Mouse (Mus musculus) monocyte, adult 5-6 weeks (primary cell): ENCODE measurements around the gene Rab10. TPM values are rescaled to one million over a fixed set of nuclear protein-coding genes. Genes with fewer than 3 reads are reported as not detected.

ENCODE experiments used
- ATAC-seq: fragments of 153-309, 156-312 bp; replicated peaks from 2 replicates; pipeline ENCODE4 v1.8.0; 2017; ENCODE audit warnings: mild to moderate bottlenecking; ENCODE audit not compliant: low TSS enrichment, insufficient number of reproducible peaks, severe bottlenecking, poor library complexity, low FRiP score
- total RNA-seq: library from RNA; stranded (forward); fragments of 200-1000, 200-491, 200-594 nt; gene quantifications from 3 replicates; pipeline ENCODE4 v1.2.3, GENCODE M21; 2017

The Rab10 gene
- total RNA-seq, 1 experiment from 2014 or later, result 146 TPM

DNA sequence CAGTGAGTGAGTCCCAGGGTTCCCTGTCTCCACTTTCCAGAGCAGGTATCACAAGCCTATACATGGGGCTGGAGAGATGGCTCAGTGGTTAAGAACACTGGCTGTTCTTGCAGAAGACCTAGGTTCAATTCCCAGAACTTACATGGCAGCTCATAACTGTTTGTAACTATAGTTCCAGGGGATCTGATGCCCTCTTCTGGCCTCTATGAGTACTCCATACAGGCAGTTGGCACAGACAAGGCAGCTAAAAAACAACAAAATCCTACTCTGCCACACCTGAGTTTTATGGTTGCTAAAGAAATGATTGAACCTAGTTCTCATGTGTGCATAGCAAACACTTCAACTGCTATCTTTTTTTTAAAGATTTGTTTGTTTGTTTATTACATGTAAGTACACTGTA is 56.2 kb downstream of the Rab10 start:
- no peak for ATAC-seq

DNA sequence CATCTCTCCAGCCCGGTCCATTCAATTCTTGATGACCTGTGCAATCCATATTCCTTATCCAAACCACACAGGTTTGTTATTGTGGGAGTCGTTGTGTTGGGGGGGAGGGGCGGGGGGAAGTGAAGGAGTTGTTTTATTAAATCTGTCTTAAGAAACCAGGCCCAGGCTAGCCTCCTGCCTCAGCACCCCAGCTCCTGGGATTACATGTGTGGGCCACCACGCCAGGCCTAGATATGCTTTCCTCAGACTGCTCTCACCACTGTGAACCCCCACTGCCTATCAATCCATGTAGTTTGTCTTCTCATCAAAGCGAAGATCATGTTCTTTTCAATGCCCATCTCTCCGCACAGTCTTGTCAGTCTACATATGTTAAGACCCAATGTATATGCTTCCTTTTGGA is 63.7 kb downstream of the Rab10 start:
- ATAC-seq, result no peak

DNA sequence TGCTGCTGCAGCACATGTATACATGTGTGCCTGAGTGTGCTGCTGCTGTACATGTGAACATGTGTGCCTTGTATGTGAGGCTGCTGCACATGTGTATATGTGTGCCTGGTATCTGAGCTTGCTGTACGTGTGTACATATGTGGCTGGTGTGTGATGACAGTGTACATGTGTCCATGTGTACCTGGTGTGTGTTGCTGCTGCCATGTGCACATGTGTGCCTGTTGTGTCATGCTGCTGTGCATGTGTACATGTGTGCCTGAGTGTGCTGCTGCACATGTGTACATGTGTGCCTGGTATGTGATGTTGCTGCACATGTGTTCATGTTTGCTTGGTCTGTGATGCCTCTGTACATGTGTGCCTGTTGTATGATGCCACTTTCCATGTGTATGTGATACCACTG is 70.2 kb downstream of the Rab10 start:
- ATAC-seq, result no peak

DNA sequence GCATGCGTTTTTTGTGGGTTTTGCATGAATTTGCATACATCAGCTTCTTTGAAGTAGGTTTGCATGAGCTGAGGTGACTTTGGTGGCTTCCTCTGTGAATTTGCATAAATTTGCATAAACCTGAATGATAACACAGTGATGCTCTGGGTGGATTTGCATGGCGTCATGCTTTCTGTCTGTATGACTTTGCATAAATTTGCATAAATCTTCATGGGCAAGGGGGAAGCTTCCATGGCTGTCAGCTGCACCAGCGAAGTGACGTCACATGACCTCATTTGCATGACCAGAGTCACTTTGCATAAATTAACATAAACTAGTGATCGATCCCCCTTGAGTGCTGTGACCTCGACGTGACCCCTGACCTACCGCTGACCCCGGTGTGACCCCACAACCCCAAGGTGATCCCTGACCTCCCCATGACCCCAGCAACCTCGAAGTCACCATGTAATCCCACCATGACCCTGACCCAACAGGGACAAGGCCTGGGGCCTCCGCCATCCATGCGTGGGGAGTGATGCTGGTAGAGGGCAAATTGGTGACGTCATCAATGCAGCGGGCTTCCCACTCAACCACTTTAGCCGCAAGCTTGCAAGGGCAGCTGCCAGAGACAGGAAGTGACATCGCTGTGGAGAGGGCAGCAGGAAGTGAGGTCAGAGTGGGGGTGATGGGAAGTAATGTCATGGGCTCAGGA is 71.3 kb downstream of the Rab10 start:
- no peak for ATAC-seq

DNA sequence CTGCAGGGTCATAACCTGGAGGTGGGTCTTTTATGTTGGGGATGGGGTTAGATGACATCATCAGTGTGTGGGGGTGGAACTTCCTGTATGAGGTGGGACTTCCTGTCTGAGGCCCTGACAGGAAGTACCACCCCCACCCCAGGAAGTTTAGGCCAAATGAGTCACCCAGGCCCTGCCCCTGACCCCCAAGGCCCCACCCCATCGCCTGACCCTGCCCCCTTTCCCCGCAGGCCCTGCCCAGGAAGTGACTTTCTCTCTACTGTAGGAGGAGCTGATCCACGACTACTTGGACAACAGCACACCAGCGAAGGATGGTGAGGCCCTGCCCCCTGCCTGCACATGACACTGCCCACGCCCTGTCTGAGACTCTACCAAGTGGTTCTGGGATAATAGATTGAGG is 72.0 kb downstream of the Rab10 start:
- no peak for ATAC-seq

DNA sequence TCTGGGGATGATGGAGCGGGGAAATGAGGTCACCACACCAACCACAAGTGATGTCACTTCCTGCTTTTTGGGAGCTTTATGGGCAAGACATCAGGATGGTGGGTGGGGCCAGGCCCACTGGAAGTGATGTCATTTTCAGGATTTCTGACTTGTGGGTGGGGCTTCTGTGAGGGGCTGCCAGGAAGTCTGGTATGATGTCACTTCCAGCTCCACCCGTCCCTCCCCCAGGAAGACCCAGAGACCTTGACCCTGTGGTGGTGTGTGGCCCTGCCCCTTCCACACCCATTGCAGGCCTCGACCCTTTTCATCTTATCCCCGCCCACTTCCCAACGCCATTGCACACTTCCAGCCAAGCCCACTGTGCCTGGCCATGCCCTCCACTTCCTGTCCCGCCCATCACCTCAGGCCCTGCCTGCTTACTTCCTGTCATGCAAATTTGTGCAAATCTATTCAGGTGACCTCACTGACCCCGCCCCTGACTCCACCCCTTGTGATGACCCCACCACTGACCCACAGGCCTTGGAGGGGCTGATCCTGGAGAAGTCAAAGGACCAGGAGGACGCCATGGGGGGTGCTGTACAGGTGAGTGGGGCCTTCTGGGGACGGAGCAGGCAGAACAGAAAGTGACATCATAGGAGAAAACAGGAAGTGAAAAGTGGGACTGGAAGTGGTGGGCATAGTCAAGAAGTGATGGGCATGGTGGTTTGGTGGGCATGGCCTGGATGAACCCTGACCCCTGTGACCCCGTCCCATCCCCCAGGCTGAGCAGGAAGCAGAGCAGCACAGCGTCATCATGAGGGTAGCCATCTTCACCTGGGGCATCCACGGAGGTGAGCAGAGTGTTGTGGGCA is 72.7 kb downstream of the Rab10 start:
- peak; percentile 3; the same call in 1 of the 2 replicates for ATAC-seq

DNA sequence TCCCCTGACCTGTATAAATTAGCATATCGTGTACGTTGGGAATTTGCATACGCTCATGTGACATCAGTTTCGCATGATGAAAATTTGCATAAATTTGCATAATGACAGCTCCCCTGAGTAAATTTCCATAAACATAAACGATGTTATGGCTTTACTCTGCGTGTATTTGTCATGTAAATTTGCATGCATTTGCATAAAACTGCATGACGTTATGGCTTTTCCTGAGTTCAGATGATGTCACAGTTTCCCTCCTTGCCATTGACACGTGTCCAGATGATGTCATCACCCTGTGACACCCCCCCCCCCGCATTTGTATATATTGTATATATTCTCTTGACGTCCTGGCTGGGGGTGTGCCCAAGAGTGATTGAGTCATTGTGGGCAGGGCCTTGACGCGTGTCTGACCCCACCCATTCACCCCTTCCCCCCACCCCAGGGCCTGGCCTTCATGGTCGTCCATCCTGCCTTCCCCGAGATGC is 73.6 kb downstream of the Rab10 start:
- no peak for ATAC-seq

DNA sequence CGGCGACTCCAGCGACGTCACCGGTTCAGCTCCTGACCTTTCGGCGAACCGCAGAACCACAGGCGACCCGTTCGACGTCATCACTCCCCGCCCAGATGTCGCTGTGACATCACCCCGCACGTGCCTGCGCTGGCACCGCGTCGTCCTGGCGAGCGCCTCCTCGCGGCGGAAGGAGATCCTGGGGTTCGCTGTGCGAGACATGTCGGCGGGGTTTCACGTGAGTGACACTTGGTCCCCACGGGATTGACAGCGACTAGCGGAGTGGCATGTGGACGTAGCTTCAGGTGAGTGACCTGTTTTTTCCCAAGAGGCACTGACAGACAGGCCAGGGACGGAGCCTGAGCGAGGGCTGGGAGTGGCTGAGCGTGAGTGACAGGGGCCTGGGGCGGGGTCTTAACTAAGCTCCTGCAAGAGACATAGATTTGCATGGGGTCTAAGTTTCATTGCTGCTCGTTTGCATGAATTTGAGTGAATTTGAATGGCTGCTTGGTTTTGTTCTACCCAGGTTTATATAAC is 74.1 kb downstream of the Rab10 start:
- ATAC-seq, result peak; percentile 36

DNA sequence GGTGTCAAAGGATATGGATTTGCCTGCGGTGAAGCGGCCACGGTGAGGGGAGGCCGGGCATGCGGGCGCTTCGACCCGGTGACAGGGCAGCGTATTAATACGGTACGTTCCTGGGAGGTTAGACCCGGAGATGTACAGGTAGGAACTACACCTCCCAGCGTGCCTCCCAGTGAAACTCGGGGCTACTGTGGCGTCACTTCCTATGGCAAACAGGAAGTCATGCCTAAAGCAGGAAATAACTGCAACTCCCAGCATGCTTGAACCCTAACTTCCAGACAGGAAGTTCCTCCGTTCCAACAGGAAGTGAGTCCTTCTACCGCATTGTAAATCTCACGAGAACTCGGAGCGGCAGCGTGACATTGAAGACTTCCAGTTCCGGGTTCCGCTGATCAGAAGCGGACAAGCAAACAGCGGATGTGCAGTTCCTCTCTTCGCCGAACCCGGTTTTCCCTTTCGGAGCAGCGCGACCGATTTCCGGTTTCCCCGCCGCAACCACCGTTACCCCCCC is 74.6 kb downstream of the Rab10 start:
- peak; percentile 74 for ATAC-seq

DNA sequence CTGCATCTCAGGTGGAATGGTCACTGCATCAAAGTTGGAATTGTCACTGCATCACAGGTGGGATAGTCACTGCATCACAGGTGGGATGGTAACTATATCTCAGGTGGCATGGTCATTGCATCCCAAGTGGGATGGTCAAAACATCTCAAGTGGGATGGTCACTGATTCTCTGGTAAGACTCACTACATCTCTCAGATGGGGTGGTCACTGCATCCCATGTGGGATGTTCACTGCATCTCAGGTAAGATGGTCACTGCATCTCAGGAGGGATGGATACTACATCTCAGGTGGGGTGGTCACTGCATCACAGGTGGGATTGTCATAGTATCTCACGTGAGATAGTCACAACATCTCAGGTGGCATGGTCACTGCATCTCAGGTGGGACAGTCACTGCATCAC is 75.7 kb downstream of the Rab10 start:
- no peak for ATAC-seq

DNA sequence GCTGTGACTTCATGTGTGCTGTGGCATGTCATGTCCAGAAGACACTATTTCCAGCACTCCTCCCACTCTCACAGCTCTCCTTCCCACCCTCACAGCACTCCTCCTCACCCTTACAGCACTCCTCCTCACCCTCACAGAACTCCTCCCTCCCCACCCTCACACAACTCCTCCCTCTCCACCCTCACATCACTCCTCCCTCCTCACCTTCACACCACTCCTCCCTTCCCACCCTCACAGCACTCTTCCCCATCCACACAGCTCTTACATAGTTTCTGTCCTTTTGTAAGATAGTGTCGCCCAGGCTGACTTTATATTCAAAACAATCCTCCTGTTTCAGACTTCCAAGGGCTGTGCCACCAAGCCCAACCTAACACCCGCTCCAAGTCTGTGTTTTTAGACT is 86.4 kb downstream of the Rab10 start:
- ATAC-seq, result no peak

DNA sequence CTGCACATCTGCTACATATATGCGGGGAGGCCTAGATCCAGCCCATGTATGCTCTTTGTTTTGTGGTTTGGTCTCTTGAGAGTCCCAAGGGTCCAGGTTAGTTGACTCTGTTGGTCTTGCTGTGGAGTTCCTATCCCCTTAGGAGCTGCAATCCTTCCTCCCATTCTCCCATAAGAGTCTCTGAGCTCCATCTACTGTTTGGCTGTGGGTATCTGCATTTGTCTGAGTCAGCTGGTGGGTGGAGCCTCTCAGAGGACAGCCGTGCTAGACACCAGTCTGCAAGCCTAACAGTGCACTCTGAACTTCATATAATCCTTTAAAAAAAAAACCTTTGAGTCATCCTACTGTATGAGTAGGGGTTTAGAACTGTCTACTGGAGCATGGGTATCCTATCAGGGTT is 99.6 kb downstream of the Rab10 start:
- ATAC-seq, result no peak

DNA sequence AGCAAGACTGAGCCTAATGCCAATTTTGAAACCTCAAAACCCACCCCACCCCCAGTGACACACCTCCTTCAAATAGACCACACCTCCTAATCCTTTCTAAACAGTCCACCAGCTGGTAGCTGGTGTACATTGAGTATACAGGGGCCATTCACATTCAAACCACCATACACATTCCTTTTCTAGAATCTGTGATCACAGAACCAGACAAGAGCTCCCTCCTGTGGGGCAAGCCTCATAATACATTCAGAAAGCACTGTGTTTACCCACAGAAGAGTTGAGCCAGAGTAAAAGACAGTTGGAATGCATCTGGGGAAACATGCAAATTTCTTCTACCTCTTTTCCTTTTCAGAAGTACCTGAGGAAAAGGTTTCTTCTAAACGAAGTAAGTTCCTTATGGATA is 100.6 kb downstream of the Rab10 start:
- ATAC-seq, result no peak

Other genes starting within 250 kb of the Rab10 start
- gene Kif3c, start 55.2 kb upstream of the Rab10 start, total RNA-seq, result 2.4 to 7.8 TPM (median 4.4 TPM) in 3 replicates
- gene Asxl2, start 116.9 kb upstream of the Rab10 start, total RNA-seq, result 29.1 to 67.5 TPM (median 32.2 TPM) in 3 replicates